Mouse (Mus musculus) heart, postnatal 0 days (tissue): ENCODE measurements at regions not wholly inside any gene's neighbourhood (a gene's known extent, or its start where the extent isn't known, plus 50 kb on each side); places are given as distances from the start of the nearest gene placed in this dataset.

Experiments used
- CTCF ChIP-seq: IDR thresholded peaks from 2 replicates; pipeline ENCODE4 v1.5.1; 2016; ENCODE audit warnings: antibody characterized with exemption, control low read depth, low read depth
- EP300 ChIP-seq: IDR thresholded peaks from 2 replicates; pipeline ENCODE4 v1.6.1; 2016; ENCODE audit warnings: antibody characterized with exemption, low read depth

DNA sequence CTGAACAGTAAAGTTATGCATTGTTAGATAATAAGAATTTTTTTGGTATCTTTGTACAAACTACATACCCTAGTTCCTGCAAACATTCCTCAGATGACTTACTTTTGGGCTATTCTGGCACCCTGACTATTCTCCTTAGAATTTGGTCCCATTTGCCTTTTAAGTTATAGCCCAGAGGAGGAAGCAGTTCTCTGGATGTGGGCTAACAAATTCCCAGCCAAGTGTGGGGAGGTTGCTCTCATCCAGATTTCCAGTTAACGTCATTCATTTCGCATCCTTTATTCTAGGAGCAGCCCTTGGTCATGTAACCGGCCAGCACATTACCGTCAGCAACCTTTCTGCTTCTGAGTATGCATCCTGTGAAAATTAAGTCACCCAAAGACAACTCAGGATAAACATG, 107.9 kb downstream of the Mab21l3 start:
- TF ChIP-seq EP300 (no peak), CTCF (no peak)
